Mouse (Mus musculus) neutrophil, adult 5-6 weeks (primary cell): ENCODE results near the gene Synpr. TPM values are rescaled to one million over a fixed set of nuclear protein-coding genes. Genes with fewer than 3 reads are reported as not detected.

Experiments used
- ATAC-seq: fragments of 151-379, 151-347 bp; 2 replicates; pipeline ENCODE4 v1.8.0; 2017; ENCODE audit warnings: mild to moderate bottlenecking, moderate TSS enrichment; ENCODE audit not compliant: insufficient number of reproducible peaks, poor library complexity, low FRiP score, severe bottlenecking; ENCODE audit errors: extremely low read depth
- total RNA-seq: library from RNA; stranded (forward); fragments of 200-1000 nt; gene quantifications from 2 replicates; pipeline ENCODE4 v1.2.3, GENCODE M21; 2017

Gene Synpr
- total RNA-seq, 1 experiment from 2014 or later: not detected

DNA sequence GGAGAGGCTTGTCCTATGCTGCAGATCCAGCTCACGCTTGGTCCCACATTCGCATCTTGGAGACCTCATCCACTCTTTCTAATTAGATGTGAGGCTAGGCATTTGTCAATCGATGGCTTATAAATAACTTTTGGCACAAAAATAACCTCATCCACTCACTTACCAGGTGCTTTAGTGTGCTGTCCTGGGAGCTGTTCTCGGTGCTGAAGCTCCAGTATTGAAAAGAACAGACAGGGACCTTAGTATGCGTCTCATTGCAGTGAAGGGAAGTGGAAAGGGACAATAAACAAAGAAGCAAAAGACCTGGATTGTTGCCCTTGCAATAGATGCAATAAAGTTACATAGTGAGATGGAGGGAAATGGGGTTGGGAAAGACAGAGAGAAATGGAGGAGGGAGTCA lies 220.8 kb downstream of the Synpr start:
- no peak for ATAC-seq

GRCm38 (mm10) chr14:13518608-13519139 lies 234.1 kb downstream of the Synpr start:
- no peak for ATAC-seq

DNA sequence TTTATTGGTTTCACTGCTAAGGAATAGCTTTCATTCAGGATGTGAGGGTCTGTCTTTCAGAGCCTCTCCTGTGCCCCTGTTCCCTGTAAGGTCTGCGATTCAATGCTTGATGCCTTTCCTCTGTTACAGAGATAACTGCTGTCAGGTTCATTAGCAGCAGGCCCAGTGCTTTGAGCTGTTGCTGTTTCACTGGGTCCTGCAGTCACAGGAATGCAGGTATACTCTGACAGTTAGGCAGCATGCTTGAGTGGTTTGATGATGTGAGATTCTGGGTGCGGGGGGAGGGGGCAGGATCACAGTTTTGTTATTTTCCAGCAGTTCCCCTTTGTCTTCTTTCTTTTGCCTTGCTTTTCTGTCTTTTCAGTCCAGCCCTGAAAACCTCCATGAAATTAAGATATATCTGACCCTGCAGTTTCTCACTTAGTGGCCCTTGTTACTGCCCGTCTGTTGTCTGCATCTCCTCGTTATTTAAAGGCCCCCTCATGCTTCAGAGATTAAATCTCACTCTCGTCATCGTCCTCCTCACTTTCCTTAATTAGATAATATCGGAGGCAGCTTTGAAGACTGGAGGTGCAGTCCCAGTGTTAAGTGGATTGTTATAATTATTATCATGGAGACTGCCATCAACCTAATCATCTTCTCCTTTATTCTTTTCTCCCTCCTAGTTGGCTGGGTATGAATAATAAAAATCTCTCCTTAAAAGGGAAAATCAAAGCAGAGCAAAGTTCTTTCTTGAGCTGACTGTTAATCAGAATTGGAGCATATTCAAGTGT lies 234.8 kb downstream of the Synpr start:
- no peak for ATAC-seq

DNA sequence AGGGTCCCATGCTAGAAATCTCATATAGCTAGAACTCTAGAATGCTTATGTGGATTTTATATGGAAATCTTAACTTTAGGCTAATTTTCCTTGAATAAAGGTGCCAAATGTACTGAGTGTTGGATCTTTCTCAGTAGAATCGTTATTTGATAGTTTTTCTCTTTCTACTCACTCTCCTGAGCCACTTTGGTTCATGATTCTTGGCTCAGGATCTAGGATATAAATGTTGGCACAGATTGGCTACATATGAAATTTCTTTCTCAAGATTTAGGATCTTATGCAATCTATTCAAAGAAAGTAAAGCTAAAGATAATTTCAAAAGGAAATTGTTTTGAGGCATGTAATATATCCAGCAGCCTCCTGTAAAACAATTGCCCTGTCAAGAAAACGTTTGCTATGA lies 263.2 kb downstream of the Synpr start:
- ATAC-seq: no peak

GRCm38 (mm10) chr14:13551209-13551608 lies 266.6 kb downstream of the Synpr start:
- ATAC-seq: no peak

DNA sequence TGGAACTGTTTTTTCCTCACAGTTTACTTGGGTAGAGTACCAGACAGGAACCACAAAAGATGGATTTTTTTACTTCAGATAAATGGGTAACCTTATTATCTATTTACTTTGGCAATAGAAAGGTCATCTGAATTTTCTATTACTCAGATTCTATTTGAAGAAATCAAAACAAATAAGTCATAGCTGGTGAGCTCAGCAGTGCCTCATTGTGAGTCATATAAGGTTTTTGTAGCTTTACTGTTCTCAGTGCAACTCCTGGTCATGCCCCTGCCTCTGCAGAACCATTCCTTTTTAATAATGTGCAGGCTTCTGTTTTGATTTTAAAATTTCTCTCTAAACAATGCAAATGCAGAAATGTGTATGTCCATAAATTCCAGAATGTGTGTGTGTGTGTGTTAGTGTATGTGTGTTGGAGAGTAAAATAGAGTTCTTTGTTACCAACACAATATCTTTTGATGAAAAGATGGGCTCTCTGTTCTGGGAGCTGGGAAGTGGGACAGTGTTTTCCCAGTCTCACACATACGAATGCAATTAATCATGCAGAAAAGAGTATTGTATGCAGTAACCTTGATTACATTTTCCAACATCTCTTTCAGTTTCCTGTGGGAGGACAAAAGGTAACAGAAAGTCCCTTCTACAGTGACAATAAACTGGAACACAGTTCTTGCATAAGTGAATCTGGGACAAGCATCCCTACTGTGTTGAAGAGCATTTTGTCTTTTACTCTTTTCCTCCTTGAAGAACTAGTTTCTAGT lies 269.2 kb downstream of the Synpr start:
- ATAC-seq: no peak

DNA sequence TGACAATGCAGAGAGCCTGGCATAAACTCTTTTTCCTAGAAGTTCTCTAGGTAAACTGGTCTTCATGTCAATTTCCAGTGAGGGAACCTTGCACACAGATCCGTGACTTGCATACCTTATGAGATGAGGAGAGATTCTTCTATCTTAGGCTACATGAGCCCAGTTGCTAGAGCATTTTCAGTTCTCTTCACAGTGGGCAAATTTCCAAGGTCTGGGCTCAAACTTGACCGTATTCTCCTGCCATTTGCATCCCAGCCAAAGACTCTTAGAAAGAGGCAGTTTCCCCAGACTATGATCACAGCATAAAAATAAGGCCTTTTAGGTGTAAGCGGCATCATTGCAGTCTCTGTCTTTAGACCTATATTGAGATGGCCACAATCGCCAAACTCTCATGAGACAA lies 270.1 kb downstream of the Synpr start:
- no peak for ATAC-seq

- no peak for ATAC-seq
Measured at GRCm38 (mm10) chr14:13558117-13558516, 273.5 kb downstream of the Synpr start.

GRCm38 (mm10) chr14:13567250-13567649 lies 282.7 kb downstream of the Synpr start:
- ATAC-seq: no peak

GRCm38 (mm10) chr14:13567996-13568395 lies 283.4 kb downstream of the Synpr start:
- no peak for ATAC-seq

DNA sequence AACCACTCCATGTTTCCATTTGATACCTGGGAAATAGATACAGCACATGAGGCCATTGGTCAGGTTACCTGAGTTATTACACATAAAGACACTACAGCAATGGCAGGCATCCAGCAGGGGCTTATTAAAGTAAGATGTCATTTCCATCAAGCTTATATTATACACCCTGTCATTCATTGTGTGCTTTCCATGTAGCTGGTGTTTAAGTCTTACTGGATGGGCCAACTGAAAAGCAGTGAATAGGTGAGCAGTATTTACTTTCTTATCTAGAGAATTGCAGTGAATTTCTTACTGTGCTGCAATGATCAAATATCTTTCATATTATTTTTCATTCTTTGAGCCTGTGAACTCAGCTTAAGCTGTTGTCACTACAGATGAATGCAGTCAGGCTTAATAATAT lies 287.4 kb downstream of the Synpr start:
- no peak for ATAC-seq

DNA sequence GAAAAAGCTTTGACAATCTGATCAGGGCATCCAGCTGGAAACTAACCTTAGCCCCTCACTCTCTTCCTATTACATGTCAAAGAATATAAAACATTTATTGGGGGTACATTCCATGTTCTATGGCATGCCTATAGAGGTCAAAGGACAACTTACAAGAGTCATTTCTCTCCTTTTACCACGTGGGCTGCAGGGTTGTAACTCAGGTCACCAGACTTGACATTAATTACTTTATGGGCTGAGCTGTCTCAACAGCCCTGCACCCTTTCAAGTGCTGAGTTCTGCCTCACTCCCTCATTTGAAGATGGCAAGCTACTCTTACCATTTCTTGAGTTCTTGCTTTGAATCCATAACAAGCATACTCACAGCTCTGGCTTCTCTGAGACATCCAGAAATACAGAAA lies 287.9 kb downstream of the Synpr start:
- no peak for ATAC-seq

GRCm38 (mm10) chr14:13578101-13578500 lies 293.5 kb downstream of the Synpr start:
- ATAC-seq: no peak

- ATAC-seq: no peak
Measured at GRCm38 (mm10) chr14:13578744-13579143, 294.2 kb downstream of the Synpr start.

DNA sequence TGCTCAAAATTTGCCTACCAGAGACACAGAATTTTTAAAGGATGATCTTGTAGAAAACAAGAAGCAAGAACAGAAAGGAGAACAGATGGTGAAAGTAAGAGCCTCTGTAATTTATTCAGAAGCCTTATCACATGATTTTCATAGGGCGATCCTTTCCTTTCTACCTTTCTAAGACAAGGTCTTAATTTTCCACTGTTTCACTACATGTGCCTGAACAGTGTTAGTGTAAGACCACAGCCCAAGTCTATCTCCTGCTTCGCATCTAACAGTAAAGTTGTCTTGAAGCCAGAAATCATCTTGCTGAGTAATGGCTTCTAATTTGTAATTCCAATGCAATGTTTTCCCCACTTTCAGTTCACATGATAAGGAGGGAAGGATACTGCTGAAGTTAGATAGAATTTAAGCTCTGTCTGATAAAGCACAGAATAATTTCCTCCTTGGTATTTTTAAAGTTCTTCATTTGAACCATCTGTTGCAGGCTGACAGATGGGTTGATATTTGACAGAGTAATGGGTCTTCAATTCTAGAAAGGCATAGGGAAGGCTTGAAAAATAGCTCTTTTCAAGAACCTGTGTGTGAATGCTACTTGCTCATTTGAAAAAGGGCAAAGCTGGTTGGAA lies 308.9 kb downstream of the Synpr start:
- ATAC-seq: no peak

GRCm38 (mm10) chr14:13596251-13596650 lies 311.7 kb downstream of the Synpr start:
- ATAC-seq: no peak

GRCm38 (mm10) chr14:13597204-13597603 lies 312.6 kb downstream of the Synpr start:
- no peak for ATAC-seq

DNA sequence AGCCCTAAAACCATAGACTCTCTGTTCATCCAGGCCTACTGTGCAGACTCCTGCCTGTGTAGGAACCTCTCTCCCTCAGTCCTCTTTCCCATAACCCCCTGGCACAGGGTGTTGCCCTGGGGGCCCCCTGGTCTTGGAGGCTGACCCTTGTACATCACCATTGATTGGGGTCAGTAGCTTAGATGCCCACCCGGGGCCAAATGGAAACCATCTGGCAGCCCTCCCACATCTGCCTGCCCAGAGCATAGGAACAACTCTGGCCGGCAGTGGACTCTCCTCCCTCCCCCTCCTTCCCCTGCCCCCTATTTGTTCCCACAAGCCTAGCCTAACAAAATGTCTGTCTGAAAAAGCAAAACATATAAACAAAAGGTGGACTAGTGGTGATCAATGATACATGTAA lies 336.0 kb downstream of the Synpr start:
- no peak for ATAC-seq

- ATAC-seq: no peak
Measured at GRCm38 (mm10) chr14:13649865-13650264, 365.3 kb downstream of the Synpr start.

GRCm38 (mm10) chr14:13651039-13651438 lies 366.5 kb downstream of the Synpr start:
- no peak for ATAC-seq
